Mouse (Mus musculus): ENCODE results near the gene Polr2i. TPM values are rescaled to one million over a fixed set of nuclear protein-coding genes. Genes with fewer than 3 reads are reported as not detected.
A peak's percentile ranks its signal among the peaks of the same experiment; 100 is the strongest.
"Not testable (repeated sequence)": the region's sequence is repeated elsewhere in the genome, so short reads cannot be mapped to it uniquely, and the experiment has no call there.

Polr2i gene
- total RNA-seq, 4 experiments from 2014 or later, result 49.2 to 52.5 (median 49.3) TPM

DNA sequence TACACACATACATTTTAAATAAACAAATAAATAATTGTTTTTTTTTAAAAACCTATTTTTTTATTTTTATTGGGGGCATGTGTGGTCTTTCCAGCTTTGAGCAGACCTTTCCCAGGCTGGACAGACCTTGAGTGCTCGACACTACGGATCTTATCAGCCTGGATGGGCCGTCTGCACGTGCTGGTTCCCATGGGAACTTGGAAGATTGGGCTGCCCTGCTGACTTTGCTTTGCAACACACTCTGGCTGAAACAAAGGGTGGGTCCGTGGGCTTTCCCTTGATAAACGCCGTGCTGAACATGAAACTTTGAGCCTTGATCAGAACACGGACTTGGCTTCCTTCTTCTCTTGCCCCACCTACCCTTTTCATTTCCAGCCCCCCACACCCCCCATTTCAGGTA, 27.4 kb upstream of the Polr2i start:
- no peak for DNase-seq (ENCODE audit: low spot score in 2 of 2)

DNA sequence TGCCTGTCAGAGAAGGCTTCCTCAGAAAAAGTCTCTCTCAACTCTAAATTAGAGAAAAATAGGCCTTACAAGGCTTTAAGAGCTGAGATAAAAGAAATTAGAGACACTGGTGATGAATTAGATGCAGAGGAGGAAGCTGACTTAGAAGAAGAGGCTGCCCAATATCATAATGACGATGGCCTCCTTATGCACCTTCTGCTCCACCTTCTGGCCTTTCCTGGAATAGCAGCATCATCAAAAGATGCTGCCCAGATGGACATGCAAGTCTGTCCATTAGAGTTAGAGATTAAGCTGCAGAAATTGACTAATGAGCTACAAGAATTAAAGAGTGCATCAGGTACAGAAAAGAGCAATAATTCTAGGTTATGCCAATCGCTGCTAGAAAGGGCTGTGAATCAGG, 26.4 kb upstream of the Polr2i start:
- peak in 1 of 2 experiments; percentile 48 for DNase-seq (ENCODE audit: low spot score in 2 of 2)

DNA sequence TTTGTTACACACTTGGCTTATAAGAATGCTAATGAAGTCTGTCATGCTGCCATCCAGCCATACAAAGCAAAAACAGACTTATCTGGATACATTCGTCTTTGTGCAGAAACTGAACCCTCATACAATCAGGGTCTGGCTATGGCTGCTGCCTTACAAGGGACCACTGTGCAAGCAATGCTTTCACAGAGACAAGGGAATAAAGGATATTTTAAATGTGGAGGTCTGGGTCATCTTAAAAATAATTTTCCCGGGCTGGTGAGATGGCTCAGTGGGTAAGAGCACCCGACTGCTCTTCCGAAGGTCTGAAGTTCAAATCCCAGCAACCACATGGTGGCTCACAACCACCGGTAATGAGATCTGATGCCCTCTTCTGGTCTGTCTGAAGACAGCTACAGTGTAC, 25.4 kb upstream of the Polr2i start:
- not testable (repeated sequence) for DNase-seq (ENCODE audit: low spot score in 2 of 2)

DNA sequence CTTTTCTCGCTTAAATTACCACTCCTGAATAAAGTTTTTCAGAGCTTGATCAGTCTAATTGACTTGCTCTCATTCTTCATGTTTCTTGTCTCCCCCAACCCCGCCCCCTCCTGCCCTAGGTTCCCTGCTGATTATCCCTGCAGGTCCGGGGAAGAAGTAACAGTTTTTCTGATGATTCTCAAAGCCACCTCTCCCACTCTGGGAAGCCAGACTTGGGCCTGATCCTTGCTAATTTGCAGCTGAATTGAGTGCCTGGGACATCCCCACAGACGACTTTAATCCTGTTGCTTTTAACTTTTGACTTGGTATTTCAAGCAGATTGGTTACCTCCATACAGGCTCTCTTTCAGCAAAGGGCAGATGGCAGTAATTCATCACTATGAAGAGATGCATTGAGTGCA, 20.7 kb upstream of the Polr2i start:
- no peak for DNase-seq (ENCODE audit: low spot score in 2 of 2)

DNA sequence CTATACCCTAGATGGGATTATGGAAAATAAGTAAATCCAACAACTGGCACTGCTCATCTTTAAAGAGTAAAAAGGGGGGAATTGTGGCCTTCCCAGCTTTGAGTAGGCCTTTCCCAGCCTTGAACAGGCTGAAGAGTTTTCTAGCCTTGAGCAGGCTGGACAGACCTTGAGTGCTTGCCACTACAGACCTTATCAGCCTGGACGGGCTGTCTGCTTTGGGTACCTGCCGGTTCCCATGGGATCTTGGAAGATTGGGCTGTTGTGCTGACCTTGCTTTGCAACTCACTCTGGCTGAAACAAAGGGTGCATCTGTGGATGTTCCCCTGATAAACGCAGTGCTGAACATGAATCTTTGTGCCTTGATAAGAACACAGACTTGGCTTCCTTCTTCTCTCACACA, 17.9 kb upstream of the Polr2i start:
- DNase-seq (ENCODE audit: low spot score in 2 of 2), result no peak

DNA sequence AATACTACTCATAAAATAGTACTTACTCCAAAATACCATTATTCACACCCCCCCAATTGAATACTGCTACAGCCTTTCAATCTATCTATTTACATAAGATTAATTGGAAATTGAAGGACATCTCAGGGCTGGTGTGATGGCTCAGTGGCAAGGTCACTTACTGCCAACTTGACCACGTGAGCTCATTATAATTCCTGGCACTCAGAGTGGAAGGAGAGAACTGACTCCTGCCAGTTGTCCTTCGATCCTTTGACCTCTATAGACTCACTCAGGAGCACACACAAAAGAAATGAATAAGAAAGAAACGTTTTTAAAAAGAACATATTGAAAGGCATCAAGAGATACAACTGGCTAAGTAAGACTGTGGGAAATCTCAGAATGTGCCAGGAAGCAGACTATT, 15.9 kb upstream of the Polr2i start:
- DNase-seq (ENCODE audit: low spot score in 2 of 2), result no peak

DNA sequence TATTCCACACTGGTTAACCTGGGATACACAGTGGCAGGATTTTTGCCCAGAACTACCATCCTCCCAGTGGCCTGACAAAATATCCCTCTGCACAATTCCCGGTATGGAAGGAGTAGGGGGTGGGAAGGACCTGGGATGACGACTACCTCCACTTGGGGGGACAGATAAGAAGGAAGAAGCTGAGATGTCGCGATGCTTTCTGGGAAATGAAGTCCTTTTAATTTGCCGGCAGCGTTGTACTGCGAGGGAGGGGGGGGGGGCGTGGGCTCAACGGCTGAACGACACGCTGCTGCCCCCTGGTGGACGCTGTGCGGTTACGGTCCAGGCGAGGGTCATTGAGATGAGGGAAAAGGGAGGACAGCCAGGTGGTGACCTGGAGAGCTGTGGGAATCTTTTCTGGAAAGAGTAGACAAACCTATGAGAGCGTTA, 15.0 kb upstream of the Polr2i start:
- peak; percentile 53 for DNase-seq (ENCODE audit: low spot score in 2 of 2)

DNA sequence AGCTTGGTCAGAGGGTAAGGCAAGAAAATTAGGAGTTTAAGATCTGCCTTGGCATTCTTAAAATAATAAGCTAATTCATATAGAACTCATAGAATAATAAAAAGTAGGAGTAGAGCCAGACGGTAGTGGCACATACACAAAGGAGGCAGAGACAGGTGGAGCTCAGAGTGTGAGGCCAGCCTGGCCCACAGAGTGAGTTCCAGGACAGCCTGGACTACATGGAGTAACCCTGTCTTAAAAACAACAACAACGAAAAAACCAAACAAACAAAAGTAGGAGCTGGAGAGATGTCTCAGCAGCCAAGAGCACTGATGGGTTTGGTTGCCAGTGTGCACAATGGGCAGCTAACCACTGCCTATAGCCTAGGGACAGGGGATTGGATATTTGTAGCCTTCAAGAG, 14.5 kb upstream of the Polr2i start:
- no peak for DNase-seq (ENCODE audit: low spot score in 2 of 2)

DNA sequence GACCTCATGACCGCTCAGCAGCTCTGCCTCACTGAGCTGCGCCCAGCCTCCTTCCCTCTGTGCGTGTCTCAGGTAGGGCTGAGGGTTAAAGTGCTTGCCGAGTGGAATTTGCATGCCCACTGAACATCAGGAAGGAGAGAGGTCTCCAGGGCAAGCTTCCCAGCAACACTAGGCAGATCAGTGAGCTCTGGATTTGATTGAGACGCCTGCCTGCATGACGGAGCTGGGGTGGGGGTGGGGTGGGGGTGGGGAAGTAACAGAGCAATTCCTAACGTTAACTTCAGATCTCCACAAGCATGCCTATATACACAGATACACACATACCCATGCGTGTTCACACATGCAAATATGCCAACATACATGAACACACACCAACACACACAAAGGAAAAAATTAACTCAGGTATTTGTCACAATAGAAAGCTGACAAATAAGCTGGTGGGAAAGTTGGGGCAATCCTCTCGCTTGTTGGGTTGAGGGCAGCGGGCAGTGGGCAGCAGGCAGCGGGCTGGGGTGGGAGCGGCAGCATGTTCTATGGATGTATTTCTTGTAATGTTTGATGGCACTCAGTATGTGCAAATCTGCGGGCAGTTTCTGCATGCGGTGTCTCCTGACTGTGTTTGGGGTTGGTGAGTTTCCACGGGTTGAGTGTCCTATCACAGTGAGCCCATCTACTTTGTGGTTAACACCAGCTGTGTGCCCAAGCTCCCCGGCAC, 12.3 kb upstream of the Polr2i start:
- DNase-seq (ENCODE audit: low spot score in 2 of 2), result no peak

DNA sequence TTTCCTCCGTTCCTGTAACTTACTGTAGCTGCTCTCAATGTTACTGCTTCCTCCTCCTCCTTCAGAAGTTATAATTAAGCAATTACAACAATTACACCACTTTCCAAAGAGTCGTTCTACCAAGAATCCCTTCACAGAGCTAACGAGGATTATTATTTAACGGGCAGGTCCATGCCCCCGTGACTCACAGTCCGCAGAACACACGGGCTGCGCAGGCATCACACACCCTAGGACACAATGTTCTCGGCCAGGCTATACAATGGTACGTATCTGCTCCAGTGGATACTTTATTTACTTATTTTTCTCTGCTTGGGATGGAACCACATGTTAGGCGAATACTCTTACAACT, 11.8 kb upstream of the Polr2i start:
- DNase-seq (ENCODE audit: low spot score in 2 of 2), result no peak

DNA sequence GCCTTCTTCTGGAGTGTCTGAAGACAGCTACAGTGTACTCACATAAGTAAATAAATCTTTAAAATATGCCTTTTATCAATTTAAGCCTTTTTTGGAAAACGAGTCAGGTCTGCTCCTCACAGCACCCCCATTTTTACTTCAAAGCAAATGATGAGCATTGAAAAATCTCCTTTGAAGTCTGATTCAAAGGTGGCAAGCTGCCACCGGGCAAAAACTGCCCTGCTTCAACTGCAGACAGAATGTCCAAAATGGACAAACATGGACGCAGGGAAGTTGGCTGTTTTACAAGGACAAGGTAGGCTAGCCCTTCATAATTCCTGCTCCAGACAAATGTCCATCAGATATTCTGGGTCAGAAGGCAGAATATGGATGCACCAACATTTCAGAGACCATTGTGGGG, 10.3 kb upstream of the Polr2i start:
- no peak for DNase-seq (ENCODE audit: low spot score in 2 of 2)

DNA sequence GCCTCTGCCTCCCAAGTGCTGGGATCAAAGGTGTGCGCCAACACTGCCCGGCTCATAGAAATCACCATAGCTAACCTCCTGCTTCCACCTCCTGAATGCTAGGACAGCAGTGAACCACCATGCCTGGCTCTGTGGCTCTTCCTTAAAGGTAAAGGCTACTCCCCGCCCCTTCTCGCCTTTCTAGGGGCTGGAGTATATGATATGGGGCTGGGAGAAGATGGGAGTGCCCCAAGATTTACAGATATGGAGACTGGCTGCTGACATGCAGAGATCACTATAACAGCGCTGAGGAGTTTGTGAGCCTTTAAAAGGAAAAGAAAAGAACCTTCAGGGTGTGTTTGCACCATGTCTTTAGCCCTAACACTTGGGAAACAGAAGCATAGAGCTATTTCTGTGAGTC, 9.5 kb upstream of the Polr2i start:
- no peak for DNase-seq (ENCODE audit: low spot score in 2 of 2)

DNA sequence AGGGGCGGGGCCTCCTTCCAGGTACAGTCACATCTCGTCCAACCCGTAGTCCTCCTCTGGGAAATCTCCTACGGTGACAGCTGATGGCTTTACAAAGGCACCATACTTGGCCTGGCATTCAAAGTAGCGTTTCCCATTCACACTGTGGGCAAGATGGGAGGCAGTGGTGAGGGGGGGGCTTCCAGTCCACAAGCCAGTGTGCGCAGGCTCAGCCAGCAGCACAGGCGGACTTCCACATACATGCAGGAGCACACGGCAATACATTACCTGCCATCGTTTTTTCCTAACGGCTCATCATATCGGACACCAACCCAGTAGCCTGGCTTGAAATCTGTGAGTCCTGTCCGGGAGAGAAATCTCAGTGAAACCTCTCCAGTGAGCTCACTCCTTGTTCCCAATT, 7.5 kb upstream of the Polr2i start:
- DNase-seq (ENCODE audit: low spot score in 2 of 2), result no peak

DNA sequence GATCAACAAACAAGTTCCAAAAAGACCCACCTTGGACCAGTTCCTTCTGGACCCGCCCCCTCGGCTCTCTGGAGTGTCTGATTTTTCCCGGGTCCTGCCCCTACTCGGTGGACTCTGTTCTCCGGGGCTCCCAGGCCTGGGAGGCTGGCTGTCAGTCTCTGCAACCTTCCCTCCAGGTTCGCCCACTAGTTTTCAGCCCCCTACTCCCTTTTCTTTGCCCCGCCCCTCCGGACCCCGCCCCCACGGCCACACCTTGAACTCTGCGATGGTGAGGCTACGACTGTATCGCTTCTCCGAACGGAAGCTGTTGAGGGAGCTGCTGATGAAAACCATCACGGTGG, 450 bp upstream of the Polr2i start:
- DNase-seq (ENCODE audit: low spot score in 2 of 2), result no peak

DNA sequence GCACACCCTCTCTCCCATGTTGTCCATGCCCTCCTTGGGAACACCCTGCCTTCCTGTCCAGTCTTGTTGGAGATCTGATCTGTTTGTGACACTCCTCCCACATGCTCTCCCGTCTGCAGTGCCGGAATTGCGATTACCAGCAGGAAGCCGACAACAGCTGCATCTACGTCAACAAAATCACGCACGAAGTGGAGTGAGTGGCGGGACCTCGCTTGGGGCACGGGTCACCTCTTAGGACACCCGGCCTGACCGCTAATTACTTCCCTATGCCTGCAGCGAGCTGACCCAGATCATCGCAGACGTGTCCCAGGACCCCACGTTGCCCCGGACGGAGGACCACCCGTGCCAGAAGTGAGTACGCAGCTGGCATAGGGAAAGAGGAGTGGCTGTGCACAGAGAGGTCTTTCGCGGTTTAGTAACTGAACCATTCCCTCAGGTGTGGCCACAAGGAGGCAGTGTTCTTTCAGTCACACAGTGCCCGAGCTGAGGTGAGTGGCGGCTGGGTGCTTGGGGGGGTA, 942 bp downstream of the Polr2i start:
- DNase-seq (ENCODE audit: low spot score in 2 of 2), result peak; percentile 25 to 32

DNA sequence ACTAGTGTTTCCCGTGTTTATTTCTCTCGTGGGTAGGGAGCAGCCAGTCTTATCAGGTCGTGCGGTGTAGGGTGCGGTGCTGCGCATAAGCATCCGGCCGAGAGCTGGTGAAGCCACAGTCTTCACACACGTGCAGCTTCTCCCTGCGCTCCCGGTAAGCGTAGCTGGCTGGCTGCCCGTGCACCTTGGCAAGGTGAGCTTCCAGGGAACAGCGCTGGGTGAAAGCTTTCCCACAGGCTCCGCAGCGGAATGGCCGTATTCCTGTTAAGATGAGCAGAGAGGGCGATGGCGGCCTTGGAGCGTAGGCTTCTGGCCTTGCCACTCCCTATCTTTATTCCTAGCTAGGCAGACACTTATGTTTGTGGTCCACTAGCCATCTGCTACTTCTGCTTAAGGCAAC, 1.6 kb downstream of the Polr2i start:
- no peak for DNase-seq (ENCODE audit: low spot score in 2 of 2)

DNA sequence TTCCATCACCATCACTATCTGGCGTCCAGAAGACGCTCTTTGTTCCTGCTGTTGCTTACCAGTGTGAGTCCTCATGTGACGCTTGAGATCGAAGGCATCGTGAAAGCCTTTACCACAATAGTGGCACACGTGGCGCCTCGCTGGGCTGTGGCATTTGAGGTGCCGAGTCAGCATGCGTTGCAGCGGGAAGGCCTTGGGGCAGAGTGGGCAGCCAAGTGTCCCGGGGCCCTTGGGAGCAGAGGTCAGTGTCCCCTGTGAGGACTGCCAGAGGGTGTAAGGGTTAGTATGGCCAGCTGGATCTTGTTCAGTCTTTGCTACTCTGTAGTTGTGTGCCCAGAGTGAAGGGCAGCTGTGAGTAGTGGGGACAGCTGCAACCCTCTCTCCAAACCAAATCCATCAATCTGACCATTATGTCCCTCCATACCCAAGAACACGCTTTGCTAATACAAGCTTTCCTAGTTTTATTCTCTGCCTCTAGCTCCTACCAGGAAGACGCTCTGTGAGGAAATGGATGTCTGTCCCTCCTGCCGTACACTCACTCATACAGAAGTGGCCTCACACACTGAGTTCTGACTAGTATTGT, 2.6 kb downstream of the Polr2i start:
- no peak for DNase-seq (ENCODE audit: low spot score in 2 of 2)

DNA sequence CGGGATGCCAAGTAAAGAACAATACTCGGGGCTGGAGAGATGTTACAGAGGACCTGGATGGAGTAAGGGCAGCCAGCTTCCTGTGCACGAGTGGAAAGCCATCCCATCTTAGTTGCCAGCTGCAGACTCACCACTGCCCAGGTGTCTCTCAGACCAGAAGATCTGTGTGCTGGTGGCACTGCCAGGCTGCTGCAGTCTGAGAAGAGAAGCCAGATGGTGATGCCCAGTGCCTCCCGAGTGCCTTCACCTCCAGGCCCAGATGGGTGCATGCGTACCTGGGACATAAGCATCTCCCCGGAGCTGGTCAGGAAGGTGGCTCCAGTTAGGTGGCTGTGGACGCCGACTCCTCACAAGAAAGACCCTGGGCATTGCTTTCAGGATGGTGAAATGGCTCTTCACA, 3.3 kb downstream of the Polr2i start:
- no peak for DNase-seq (ENCODE audit: low spot score in 2 of 2)

DNA sequence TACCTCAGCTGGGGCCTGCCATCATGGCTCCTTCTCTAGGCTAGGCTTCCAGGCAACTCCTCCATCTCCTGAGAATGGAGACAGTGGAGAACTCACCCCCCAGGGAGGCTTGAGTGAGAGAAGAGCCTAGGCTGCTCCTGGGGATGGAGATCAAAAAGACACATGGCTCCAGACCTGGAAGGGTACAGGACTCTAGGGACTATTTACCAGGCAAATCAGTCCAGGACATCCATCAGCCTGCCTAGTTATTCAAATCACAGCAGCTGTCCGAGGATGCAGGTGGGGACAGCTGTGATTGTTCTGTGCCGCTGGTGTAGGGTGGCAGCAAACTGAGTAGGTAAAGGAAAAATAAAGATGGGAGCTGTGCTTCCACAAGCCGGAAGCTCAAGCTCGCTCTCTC, 3.9 kb downstream of the Polr2i start, which contains the start of gene Ovol3:
Ovol3 (minus strand) TSS at position 101 of the 400 bp plus-strand sequence.
- no peak for DNase-seq (ENCODE audit: low spot score in 2 of 2)

DNA sequence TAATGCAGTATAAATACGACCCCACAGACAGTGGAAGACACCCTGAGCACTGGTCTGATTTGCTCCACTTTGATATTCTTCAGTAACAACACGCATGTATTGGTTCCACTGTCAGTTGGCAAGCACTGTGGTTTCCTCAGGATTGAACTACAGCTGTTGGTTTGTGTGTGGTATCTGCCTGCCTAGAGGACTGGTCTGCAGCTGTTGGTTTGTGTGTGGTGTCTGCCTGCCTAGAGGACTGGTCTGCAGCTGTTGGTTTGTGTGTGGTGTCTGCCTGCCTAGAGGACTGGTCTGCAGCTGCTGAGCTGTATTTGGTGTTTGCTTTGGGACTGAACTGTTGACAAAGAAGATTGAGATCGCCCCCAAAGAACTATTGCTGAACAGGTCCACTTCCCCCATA, 5.6 kb downstream of the Polr2i start:
- not testable (repeated sequence) for DNase-seq (ENCODE audit: low spot score in 2 of 2)

DNA sequence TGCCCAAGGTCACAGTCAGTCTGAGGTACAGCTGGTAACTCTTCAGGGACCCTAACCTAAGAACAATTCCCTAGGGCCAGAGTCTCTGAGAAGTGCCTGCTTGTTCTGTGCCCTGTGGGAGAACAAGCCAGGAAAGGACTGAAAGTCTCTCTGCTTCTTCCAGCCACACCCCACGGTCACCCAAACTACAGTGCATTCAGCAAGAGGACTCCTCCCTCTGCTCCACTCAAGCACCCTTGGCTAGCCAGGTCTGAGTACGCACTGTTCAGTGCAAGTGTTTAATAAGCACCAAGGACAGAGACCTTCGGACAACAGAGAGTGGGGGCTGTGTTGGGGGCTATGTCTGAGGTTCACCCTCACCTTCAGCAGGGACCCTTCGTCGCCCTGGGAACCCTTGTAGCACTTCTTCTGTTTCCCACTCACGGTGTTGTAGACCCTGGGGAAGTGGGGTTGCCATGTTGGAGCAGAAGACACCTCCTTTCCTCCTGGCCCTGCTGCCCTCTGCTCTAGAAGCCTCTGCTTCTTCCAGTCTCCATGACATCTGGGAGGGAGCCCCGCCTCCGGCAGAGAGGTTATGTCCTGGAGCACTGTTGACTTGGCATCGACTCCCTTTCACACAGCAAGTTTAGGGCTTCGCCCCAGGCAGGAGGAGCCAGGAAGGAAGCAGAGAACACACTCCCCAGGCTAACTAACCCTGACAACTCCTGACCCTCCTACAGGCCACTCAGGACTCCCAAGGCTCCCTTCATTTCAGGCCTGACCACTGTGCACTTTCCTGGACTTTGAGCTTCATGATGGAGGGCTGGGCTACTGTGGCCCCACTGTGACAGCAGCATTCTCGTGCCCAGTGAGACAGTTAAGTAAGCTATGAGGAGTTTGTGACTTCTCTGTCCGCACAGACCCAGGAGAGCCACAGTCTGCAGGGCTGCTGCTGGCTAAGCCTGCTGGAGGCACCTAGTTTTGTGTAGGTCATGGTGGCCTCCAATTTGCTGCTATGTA, 20.5 kb downstream of the Polr2i start:
- no peak for DNase-seq (ENCODE audit: low spot score in 2 of 2)

DNA sequence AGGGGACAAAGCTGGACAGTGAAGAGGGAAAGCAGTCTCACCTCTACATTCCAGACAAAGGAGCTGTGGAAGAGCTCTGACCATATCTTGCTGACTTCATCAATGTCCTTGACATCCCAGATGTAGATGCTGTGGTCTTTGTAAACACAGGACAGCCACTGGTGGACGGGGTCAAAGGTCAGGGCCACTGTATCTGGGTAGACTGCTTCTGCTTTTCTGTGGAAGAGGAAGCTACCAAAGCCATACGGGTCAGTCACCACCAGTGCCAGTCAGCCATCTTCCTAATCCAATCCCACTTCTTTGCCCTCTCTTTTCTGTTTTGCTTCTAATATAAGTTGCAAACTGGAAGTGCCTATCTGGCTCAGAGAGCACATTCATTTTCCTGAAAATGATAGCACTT, 33.3 kb downstream of the Polr2i start:
- DNase-seq (ENCODE audit: low spot score in 2 of 2), result no peak
